Mouse (Mus musculus) spleen, adult 2 months (tissue): ENCODE measurements around the gene Hoxb6.

Source experiments
- CTCF ChIP-seq: fragments of 200-500 bp; IDR thresholded peaks from 2 replicates; pipeline ENCODE4 v1.5.1; 2011; ENCODE audit warnings: mild to moderate bottlenecking, inconsistent platforms; ENCODE audit not compliant: insufficient read depth, insufficient read length, insufficient replicate concordance; ENCODE audit errors: extremely low read depth
- POLR2A ChIP-seq: fragments of 200-500 bp; IDR thresholded peaks from 2 replicates; pipeline ENCODE4 v1.6.1; 2011; ENCODE audit warnings: low read depth, low read length, inconsistent platforms

DNA sequence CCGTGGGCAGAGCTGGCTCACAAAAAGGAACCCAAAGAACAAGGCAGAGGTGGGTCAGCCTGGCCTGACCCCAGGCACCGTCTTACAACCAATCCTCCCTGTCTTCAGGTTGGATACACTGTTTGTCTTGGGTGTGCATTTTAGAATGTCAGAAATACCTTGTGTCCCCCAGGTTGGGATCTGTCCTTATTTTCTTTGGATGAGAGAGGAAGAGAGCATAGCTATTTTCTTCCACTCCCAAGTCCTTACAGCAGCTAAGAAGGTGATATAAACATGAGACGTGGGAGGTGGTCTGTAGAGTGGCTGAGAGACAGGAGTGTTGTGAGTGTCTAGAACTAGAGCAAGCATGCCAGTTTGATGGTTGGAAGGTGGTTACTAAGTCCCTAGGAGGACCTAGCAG lies 5.2 kb downstream of the Hoxb6 start:
- TF ChIP-seq POLR2A (no peak), CTCF (no peak)
